Mouse (Mus musculus) frontal cortex, postnatal 25 days (tissue): ENCODE results near the gene 2310034G01Rik.

Source experiments
- DNase-seq, 2 experiments: peaks; one replicate each; pipeline ENCODE4 v3.0.0; 2022; ENCODE audit warnings: low spot score in 2 of 2

Gene 2310034G01Rik

DNA sequence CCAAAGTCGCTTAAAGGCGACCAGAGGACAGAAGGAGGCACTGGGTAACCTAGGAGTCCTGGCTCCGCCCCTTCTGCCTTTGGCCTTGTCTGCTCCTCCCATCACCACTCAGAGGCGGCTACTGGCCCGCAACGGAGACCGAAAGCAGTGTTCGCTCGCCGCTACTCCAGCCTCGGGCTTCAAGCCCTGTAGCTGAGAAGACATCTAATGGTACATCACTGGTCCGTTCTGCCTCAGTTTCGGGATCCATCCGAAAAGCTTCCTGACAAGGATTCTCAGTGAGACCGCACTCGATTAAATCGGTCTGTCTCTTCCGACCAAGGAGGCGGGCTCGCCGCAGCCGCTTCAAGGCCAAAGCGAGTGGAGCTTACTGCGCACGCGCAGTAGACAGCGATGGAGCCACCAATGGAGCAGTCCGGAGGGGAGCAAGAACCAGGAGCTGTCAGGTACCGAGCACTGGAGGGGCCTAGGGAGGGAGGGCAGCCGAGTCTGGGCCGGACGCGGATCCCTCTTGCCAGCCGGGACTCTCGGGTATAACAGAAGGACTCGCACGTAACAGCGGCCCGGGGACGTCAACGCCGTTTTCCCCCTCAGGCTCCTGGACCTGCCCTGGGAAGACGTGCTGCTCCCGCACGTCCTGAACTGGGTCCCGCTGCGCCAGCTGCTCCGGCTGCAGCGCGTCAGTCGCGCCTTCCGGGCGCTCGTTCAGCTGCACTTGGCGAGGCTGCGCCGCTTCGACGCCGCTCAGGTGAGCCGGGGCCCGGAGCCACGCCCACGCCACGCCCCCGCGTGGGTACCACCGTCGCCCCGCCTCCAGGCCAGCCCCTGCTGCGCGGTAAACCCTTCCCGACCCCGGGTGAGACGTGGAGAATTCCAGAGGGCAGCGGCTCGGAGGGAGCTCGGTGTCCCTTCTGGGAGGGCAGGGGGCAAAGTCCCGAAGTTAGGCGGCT lies 21.7 kb downstream of the 2310034G01Rik start, which contains the start of gene Fbxl15:
Gene Fbxl15 (plus strand): TSS at position 104 of the 950 bp plus-strand sequence.
- DNase-seq, result peak; percentile 90 to 94

DNA sequence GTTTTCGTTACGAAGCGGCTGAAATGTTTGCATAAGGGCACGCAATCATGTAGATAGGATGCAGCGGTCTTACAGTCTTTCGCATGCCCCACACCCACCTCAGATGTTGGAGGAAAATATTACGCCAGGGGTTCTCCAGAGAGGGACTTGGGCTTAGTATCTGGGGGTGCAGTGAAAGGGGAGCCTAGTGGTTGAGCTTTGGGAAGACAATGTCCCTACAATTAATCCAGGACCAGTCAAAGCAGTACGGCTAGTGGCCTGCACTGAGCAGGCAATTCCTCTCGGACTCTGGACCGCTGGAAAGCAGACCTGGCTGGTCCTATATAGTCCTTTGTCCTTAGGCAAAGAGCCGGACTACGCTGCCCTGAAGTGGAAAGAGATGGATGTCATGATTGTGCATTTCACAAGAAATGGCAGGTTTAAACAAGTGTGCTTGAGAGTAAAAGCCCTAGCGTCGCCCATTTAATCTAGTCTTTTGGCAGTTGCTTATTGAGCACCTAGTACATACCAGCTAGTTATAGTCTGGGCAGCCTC lies 22.5 kb downstream of the 2310034G01Rik start:
- DNase-seq, result no peak

DNA sequence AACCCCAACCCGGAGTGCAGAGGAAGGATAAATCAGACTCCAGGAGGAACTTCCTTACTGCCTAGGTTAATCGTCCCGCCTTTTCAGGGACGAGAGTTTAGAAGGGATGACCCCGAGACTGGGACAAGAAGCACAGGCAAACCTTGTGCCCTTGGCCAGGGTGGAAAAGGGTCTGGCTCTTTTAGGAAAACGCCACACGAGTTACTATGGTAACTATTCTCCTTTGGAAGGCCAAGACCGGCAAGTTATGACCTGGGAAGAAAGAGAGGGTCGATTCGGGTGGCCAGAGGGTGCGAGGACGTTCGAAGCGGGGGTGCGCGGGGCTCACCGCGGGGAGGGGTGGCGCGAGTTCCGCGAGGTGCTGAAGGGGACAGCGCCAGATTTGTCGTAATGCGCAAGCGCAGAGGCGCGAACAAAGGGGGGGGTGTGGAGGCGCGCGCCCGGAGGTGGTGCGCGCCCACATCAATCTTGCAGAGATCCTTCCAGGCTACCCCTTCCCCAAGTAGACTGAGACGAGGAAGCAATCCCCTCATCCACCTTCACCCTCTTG lies 23.3 kb downstream of the 2310034G01Rik start, which contains the start of gene Psd:
Gene Psd (minus strand): TSS at position 401 of the 550 bp plus-strand sequence.
- no peak for DNase-seq

DNA sequence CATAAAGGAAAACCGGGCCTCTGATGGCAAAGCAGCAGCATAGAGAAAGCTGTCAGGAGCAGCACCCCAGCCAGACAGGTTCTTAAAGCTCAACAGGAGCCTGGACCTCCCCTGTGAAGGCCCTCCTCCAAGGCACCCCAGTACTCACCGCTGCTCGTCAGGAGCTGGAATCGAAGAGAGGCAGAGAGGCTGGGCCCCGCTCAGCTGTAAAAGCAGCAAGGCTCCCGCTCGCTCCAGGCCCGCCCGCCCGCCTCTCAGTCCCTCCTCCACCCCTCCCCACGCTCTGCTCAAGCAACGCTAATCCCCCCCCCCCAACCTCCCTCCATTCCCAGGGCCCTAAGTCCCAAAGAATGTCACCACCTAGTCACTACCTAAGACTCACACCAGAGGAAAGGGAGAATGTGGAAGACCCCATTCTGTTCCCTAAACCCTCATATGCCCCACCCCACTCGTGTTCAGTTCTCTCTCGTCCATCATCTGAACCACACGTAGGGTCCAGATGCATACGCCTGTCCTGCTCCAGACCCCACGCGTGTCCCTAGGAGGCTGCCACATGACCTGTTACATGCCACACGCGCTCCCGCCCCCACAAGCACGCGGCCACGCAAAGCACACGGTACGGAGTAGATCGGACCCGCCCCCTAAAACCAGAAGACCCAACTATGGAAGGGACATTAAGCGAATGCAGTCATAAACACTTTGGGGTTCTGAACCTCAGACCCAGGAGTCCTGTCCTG lies 23.9 kb downstream of the 2310034G01Rik start:
- DNase-seq, result no peak

DNA sequence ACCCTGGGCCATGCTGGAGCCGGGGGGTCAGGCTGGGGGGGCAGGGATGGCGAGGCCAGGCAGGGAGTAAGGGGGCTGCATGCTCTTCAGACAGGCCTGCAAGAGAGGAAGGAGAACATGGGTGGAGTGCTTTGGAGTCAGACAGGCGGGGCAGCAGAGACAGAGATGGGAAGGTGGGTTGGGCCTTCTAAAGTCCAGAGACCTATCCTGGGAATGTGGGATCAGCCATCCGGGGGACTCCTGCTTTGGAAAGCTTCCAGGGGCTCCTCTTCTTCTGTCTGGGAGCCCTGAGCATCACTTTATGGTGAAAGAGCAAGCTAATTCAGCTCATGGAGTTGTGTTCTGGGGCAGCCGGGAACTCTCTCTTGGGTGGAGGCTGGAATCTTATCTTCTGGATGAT lies 25.2 kb downstream of the 2310034G01Rik start:
- DNase-seq, result peak in 1 of 2 experiments; percentile 1

DNA sequence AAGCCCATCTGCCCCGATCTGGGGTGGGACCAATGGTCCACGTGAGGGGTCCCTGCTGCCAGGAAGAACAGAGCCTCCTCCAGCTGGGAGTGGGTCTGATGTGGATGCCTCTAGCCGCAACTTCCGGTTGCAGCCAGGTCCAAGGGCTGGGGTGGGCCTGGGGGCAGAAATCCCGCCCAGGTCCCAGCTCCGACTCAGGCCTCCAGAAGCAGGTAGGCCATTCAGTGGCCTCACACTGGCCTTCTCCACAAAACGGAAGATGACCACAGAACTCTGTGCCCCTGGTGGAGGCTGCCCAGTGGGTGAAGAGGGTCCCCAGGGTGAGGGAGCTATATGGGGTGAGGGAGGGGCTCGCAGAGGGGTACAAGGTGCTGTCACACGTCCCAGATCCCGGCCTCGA lies 25.7 kb downstream of the 2310034G01Rik start:
- no peak for DNase-seq

DNA sequence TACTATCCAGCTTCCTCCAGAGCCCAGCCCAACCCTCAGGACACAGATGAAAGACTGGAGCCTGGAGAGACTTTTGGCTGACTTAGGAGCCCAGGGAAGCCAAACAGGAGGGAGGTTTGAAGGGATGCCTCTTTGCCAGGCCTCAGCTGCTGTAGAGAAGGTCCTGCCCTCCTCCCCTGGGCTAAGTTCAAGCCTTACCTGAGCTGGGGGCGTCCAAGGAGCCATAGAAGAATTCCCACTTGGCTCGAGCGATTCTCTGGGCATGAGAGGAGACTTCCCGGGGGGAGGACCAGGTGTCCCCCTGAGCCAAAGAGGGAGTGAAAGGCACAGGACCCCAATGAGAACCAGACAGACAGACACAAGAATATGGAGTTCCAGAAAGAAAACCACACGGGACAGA lies 26.4 kb downstream of the 2310034G01Rik start:
- DNase-seq, result peak in 1 of 2 experiments; percentile 2

DNA sequence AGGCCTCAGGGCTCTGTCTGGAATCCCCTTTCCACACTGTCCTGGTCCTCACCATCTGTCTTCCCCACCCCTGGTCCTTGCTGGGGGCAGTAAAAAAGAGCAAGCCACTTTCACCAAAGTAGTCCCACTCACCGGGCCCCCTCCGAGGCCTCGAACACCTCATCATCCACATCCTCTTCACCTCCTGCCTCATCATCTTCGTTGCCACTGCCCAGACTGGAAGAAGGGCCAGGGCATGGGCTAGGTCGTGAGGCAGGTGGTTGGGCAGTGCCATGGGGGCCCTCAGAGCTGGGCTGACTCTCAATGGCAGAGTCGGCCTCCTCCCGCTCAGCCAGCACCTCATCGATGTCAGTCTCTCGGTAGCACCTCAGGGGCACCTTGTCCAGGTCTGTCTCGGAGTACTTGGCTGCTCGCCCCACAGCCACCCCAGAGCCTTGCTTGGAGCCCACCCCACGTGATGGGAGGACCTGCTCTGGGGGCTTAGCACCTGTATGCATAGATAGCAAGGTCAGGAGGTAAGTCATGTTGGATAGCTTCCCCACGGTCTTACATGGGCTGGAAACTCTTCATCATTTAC lies 27.0 kb downstream of the 2310034G01Rik start:
- peak in 1 of 2 experiments; percentile 2 for DNase-seq

DNA sequence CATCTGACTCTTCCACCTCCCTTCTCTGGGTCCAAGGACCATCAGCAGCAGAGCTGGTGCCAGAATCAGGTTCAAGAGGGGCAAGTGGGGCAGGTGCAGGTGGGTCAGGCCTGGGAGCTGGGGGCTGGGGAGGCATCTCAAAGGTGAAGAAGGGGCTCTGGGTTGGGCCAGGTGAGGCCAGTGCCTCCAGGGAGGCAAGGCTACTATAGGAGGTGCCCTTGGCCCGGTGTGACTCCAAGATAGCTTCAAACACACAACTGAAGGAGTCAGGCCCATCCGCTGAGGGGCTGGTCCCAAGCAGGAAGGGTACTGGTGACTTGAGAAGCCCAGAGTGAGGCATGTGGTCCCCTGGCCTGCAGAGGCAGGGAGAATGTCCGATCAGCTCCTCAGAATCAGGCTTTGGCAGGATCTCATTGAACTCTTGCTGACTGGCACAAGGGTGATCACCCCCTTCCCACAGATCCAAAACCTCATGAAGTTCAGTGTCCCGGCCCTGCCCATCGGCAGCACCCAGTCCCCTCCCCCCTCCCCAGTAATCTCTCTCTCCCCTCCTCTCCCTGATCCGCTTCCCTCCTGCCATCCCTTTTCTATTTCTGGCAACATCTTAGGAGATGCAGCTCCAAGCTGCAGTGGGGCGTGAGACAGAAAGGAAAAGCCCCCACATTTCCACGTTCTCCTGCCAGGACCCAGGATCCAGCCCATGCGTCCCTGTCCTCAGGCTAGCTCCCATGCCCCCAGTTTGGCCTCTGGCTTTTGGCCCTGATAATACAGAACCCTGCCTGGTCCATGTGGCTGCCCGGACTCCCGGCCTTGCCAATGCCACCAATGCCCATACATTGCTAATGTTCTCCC lies 27.7 kb downstream of the 2310034G01Rik start:
- peak in 1 of 2 experiments; percentile 4 for DNase-seq

DNA sequence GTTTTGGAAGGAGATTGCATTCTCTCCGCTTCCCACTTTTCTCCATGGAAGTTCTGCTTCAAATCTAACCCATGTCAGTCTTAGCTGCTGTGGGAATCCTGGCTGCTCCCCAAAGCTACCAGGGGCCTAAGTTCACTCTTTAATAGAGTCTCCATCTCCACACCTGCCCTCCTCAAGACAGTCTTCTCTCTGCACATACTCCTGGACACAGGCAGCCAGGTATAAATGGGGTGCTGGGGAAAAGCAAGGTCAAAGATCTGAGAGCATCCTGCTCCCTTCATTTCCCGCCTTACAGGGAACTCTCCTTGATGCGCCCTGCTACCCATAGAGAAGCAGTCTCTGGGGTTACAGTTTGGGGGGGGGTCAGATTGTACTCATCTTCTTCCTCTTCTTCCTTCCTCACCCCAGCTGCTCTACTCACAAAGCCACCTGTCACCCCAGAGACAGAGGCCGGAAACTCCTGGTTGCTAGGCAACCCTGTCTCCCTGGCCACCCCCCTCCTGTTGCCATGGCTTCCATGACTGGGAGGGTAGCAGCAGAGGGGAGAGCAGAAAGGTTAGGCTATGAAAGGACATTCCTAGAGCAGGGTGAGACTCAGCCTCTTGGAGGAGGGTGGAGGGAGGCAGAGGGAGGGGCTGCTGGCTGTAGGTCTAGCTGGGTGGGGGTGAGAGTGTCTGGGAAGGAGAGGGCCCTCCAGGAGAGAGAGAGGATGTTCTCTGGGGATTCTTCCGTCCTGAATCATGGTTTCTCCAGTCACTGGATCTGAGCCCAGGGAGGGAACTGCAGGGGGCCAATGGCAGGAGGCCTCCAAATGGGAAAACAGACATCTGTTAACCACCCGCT lies 28.8 kb downstream of the 2310034G01Rik start:
- peak in 1 of 2 experiments; percentile 13 for DNase-seq

DNA sequence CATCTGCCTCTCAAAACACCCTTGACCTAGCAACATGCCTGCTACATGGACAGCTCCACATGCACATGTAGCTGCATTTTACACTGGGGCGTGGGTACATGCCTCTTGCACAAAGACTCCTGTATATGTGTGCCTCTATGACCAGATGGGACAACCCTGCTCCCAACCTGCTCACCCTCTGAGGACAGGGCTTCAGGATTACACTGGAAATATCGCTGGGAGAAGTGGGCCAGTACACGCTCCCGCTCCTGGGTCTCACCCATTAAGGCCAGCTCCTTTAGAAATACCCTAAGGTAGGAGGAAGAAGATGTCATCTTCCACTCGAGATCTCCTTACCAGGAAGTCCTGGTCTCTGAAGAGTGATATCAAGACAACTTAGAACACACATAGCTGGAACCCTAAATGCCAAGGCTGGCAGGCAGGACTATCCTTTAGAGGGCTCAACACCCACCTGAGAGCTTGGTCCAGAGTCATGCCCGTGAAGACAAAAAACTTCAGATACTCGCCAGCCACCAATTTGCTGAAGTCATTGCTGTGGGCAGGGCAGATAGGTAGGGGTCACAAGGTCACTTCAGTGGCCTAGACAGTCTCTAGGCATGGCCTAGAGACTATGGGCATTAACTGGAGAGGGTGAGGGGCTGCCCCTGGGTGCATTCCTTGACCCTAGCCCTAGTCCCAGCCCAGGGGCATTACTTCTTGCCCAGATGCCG lies 29.9 kb downstream of the 2310034G01Rik start:
- peak in 1 of 2 experiments; percentile 2 for DNase-seq

DNA sequence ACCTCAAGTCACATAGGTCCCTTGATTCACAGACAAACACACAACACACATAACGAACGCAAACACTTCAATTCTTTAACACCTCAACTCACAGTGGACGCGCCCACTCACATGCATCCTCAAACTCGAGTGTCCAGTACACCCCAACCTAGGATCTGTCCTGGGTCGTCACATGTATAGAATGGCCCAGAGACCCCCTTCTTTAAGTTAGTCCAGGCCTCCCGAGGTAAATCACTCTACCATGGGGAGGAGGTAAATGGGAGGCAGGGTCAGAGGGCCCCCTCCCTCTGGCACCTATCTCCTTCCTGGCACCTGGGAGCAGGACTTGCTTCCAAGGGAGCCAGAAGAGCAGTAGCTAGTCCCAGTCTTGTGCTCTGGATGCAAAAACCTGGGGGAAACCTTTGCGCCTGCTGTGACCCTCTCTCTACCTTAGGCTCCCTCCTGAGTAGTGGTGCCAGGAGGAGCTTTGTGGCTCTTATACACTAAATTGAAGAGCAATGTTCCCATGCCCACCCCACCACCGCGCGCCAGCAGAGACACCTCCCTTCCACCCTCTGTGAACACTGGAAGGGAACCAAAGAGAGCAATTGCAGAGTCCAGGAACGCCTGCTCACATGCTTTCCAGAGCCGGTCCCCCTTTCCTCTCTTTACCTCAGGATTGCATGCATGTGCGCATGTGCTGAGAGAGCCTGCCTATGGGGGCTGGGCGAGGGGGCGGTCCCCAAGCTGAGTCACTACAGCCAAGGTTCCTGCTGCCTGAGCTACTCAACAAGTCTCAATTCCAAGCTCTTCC lies 31.3 kb downstream of the 2310034G01Rik start:
- peak; percentile 82 to 87 for DNase-seq

DNA sequence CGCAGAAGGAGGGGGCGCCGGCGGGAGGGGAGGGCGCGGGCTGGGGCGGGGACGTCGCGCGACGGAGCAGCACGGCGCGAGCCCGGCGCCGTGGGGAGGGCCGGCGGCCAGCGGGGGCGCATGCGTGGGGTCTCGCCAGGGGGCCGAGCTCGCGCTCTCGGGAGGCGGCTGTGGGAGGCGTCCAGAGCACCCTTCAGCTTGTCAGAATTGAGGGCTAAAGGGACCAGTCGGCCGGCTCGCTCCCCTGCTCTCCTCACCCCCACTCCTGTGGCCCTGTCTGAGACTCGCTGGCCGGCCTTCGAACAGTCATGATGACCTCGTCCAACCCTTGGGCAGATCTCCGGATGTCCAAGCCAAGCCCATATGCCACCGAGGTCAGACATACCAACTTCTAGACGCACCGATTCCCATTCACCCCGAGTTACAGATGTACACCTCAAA lies 32.1 kb downstream of the 2310034G01Rik start:
- DNase-seq, result peak; percentile 29 to 43

DNA sequence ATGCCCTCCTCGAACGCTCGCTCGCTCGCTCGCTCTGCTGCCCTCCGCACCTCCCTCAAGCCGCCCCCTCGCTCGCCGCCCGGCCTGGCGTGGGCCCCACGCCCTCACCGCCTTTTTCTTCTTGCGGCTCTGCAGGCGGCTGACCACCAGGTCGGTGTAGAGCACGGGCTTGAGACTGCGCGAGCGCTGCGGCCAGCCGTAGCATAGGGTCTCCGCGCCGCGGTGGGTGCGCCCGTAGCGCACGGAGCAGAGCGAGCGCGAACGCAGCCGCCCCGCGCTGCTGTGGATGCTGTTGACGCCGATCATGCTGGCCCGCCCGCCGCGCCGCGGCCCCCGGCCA lies 32.6 kb downstream of the 2310034G01Rik start:
- peak in 1 of 2 experiments; percentile 4 for DNase-seq

DNA sequence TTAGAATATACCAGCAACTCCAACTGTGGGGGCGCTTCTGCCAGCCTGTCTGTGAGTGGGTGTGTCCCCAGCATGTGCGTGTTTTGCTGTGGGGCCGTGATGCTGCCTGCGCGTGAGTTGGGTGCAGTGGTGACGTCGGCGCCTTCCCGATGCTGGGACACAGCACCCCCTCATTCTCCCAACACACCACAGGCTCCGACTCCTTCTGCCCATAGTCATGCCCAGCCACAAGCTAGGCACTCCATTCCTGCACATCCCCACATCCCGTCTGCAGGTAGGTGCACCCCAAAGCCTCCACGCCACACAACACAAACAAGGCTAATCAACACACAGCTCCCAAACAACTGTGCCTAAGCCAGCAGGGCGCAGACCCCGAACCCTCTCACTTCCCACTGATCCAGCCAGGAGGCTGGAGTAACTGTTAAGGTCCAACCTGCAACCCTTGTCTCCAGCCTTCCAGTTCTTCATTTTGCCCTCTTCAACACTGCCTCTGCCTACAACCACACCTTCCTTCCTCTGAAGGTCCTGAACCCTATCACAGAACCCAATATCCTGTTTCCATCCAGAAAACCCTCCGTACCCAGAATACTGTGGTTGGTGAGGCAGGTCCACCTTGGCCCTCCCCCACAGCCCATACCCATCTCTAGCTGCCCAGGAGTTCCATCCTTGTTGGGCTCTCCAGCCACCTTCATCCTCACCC lies 33.1 kb downstream of the 2310034G01Rik start:
- peak; percentile 53 to 61 for DNase-seq

DNA sequence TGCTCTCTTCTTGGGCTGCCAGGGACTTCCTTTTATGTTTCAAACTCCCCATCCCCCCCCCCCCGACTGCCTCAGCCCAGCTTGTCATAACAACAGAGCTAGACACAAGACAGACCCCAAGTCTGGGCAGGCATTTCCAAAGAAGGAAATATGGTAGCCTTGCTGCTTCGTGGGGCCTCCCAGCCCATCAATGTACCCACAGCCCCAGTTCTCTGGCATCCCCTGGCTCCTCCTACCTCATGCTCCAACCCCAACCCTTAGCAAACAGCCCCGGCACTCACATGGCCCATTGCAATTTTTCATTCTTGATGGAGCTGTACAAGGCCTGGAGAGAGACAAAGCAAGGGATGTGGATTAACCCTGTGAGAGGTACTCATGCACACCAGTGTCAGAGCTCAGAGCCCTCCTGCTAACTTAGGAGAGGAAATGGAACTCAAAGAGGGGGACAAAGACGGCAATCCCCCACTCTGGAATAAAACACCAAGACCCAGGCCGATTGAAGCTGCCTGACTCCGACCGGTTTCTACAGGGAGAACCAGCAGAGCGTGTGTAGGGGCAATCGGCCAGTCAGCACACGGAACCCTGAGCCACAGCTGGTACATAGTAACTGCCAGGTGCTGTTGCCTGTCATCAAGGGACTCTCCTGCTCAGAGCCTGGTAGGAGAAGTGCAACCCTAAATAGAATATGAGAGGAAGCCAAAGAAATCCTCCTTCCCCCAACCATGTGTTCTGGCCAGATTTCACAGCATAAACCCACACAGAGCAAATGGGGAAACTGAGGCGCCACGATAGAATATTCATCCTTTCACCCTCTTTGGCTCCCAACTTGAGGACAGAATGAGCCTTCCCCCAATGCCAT lies 34.1 kb downstream of the 2310034G01Rik start:
- peak in 1 of 2 experiments; percentile 10 for DNase-seq
